Comparison of ENCODE assay signal across 19 mouse cellular contexts in genomic region chr19:10681571-10681970, GRCm38 (mm10). TPM values are rescaled to one million over a fixed set of nuclear protein-coding genes. Genes with fewer than 3 reads are reported as not detected.
"Had no signal": no experiment of that assay in that cellular context is flagged by ENCODE, and none has a peak within 500 bp of the region (broad histone marks: within the 10 kb centered on the region; RNA-seq: fewer than 3 reads in every experiment).

No protein-coding gene starts in this region.

- DNase-seq: kidney, adult 18-20 months; kidney, postnatal 25 days; left cerebral cortex, postnatal 4 days; lung, postnatal 4 days; right cerebral cortex, postnatal 14 days; thymus, postnatal 36 days had no signal

- H3K27me3 ChIP-seq: limb, embryonic 13.5 days; lung, embryonic 15.5 days; midbrain, embryonic 15.5 days; stomach, embryonic 15.5 days had no signal

- H3K4me3 ChIP-seq: kidney, embryonic 15.5 days; layer of hippocampus, adult 2 months; limb, embryonic 13.5 days; liver, embryonic 15.5 days; lung, embryonic 15.5 days; megakaryocyte, embryonic 14.5 days; midbrain, embryonic 15.5 days; stomach, embryonic 15.5 days had no signal

- ATAC-seq: midbrain, embryonic 15.5 days had no signal

- H3K36me3 ChIP-seq: kidney, embryonic 15.5 days; limb, embryonic 13.5 days; liver, embryonic 15.5 days; lung, embryonic 15.5 days; midbrain, embryonic 15.5 days; stomach, embryonic 15.5 days had no signal

- H3K9me3 ChIP-seq: kidney, embryonic 15.5 days; limb, embryonic 13.5 days; liver, embryonic 15.5 days; lung, embryonic 15.5 days; megakaryocyte, embryonic 14.5 days; midbrain, embryonic 15.5 days; stomach, embryonic 15.5 days had no signal

- H3K9ac ChIP-seq: kidney, embryonic 15.5 days; limb, embryonic 13.5 days; liver, embryonic 15.5 days; lung, embryonic 15.5 days; midbrain, embryonic 15.5 days; stomach, embryonic 15.5 days had no signal

- H3K4me2 ChIP-seq: kidney, embryonic 15.5 days; limb, embryonic 13.5 days; liver, embryonic 11.5 days; liver, embryonic 15.5 days; lung, embryonic 15.5 days; midbrain, embryonic 11.5 days; midbrain, embryonic 15.5 days; stomach, embryonic 15.5 days had no signal

- H3K4me1 ChIP-seq: lung, embryonic 15.5 days; midbrain, embryonic 15.5 days; stomach, embryonic 15.5 days had no signal

- H3K27ac ChIP-seq: kidney, embryonic 15.5 days; layer of hippocampus, adult 2 months; limb, embryonic 13.5 days; liver, embryonic 15.5 days; lung, embryonic 15.5 days; midbrain, embryonic 15.5 days; stomach, embryonic 15.5 days had no signal

RNA-seq across cellular contexts. Expression of gene Pga5, which starts 3.7 kb away (rescaled TPM):
- total RNA-seq: layer of hippocampus, adult 2 months; layer of hippocampus, postnatal 10 days; left cerebral cortex, postnatal 4 days had no signal
- polyA plus RNA-seq: kidney, embryonic 15.5 days; liver, embryonic 11.5 days; liver, embryonic 15.5 days; lung, embryonic 15.5 days; midbrain, embryonic 11.5 days; midbrain, embryonic 15.5 days; neural tube, embryonic 14.5 days; spleen, adult 2 months had no signal

RNA-seq across cellular contexts. Expression of gene Cd5, which starts 57.2 kb away (rescaled TPM):
- total RNA-seq: layer of hippocampus, adult 2 months; left cerebral cortex, postnatal 4 days had no signal
- polyA plus RNA-seq: liver, embryonic 11.5 days; liver, embryonic 15.5 days had no signal
